Mouse (Mus musculus) left cerebral cortex, postnatal 4 days (tissue): ENCODE data around the gene Ebpl. TPM values are rescaled to one million over a fixed set of nuclear protein-coding genes. Genes with fewer than 3 reads are reported as not detected.

ENCODE experiments used
- DNase-seq: peaks from one replicate; pipeline ENCODE4 v3.0.0-alpha.2; 2022
- intact Hi-C: fragments of 180-260 bp; cut with DNase I; formaldehyde crosslinking; loops from one replicate; pipeline ENCODE4 v1.15.1; 2025
- total RNA-seq, 2 experiments: library from RNA; stranded (reverse); gene quantifications; 2 replicates each; pipeline ENCODE4 v1.2.3; 2021

Gene Ebpl
- total RNA-seq = 1 to 10 TPM; 7.0 to 7.4 TPM

- intact Hi-C loops = no loop called here
These were observed at the start of gene Ebpl for GRCm38 (mm10) chr14:61360131-61360980. Ebpl (minus strand) TSS chr14:61360439.

DNA sequence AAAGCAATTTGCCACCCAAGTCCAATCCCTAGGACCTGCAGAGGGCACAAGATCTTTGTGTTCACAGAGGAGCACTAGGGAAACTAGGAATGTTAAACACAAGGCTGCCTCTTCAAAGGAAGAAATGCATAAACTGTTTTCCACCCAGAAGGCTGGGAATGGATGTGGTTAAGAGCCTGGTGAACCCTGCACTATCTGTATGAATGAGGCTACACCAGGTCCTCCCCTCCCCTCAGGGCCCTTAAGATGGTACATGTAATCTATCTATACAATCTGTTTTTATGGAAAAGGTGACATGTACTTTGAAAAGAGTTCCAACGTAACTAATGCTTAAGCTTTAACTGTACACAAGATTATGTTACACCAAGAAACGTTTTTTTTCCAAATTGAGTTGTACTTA is 49.8 kb upstream of the Ebpl start:
- intact Hi-C loops = no loop called here
- DNase-seq = no peak

More at GRCm38 (mm10) chr14:61360131-61360980, at the start of gene Ebpl:
- peak; percentile 89 for DNase-seq

- no peak for DNase-seq
- intact Hi-C loops = no loop called here
These were observed 46.8 kb upstream of the Ebpl start for GRCm38 (mm10) chr14:61407055-61407454.

DNA sequence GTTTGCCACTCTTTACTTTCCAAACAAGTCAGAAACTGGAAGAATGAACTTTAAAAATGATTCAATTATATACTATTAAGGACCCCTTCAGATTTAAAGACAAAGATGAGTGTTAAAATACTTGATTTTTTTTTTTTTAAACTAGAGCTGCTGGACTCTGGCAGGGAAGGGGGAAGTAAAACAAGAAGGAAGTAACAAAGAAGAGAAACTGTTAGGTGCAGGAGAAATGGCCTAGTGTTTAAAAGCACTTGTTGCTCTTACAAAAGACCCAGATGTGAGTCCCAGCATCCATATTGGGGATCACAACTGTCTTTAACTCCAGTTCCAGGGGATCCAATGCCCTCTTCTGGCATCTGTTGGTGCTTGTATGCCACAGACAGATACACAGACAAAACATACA is 45.5 kb upstream of the Ebpl start:
- intact Hi-C loops = no loop called here
- DNase-seq = no peak

GRCm38 (mm10) chr14:61404941-61405340 is 44.7 kb upstream of the Ebpl start:
- intact Hi-C loops = no loop called here
- DNase-seq = no peak

- intact Hi-C loops = no loop called here
These were observed 34.5 kb upstream of the Ebpl start for GRCm38 (mm10) chr14:61394745-61395144.

DNA sequence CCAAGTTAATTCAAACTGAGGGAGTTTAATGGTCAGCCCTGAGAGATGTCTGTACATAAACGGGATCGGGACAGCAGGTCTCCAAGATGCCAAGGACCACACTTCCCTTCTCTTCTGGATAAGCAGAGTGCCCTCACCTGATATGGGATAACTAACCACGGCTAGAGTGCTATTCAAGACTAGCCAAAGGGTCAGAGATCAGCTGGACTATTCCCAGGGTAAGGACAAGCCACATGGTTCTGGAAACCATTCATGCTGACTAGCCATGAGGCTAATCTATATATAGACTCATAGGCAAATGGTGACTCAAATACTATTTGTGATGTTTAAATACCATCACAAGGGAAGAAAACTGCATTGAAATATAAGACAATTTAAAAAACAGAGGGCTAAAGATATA is 30.3 kb upstream of the Ebpl start:
- intact Hi-C loops = no loop called here
- DNase-seq = no peak

More at GRCm38 (mm10) chr14:61394745-61395144, 34.5 kb upstream of the Ebpl start:
- DNase-seq = no peak

DNA sequence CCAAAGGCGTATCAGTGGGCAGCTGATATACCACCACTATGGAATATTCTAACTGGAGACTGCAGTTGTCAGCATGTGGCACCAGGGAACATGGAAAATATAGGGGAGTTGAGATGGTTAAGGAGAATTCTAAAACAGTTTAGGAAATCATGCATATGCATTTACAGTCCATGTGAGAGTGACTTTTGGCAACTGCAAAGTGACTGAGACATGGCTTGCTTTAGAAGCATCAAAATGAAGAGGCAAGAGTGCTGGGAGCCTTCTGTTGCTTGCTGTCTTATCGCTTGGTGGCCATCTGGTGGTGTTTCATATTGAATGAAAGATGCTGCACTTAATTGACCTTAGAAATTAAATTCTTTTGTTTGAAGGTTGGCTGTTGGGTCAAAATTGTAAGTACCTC is 7.1 kb upstream of the Ebpl start:
- intact Hi-C loops = no loop called here
- DNase-seq = no peak

GRCm38 (mm10) chr14:61364656-61365055 is 4.4 kb upstream of the Ebpl start:
- DNase-seq = no peak

GRCm38 (mm10) chr14:61363734-61364133 is 3.5 kb upstream of the Ebpl start:
- DNase-seq = no peak
- intact Hi-C loops = no loop called here

More at GRCm38 (mm10) chr14:61364656-61365055, 4.4 kb upstream of the Ebpl start:
- intact Hi-C loops = no loop called here

GRCm38 (mm10) chr14:61362268-61362667 is 2.0 kb upstream of the Ebpl start:
- no peak for DNase-seq
- intact Hi-C loops = no loop called here

DNA sequence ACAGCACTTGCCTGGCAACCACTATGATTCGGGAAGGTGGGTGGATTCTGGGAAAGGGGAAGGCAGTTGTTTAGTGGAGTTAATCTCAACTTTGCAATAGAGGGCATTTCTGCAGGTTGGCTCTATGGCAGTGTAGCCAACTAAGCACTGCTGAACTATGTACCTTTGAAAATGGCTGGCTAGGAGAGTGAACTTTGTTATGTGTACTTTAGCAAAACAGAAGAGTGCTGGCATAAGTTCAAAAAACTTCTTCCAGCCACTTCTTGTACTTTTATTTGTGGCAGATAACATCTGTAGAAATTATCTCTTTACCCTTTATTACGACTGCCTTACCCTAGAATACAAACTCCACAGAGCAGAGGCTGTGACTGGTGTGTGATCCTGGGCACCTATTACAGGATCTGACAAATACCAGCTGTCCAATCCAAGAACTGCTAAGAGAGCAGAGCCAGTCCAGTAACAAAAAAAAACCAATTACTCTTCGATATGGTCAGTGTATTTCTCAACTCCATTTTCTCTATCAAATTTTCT is 807 bp upstream of the Ebpl start:
- DNase-seq = no peak
- intact Hi-C loops = no loop called here

DNA sequence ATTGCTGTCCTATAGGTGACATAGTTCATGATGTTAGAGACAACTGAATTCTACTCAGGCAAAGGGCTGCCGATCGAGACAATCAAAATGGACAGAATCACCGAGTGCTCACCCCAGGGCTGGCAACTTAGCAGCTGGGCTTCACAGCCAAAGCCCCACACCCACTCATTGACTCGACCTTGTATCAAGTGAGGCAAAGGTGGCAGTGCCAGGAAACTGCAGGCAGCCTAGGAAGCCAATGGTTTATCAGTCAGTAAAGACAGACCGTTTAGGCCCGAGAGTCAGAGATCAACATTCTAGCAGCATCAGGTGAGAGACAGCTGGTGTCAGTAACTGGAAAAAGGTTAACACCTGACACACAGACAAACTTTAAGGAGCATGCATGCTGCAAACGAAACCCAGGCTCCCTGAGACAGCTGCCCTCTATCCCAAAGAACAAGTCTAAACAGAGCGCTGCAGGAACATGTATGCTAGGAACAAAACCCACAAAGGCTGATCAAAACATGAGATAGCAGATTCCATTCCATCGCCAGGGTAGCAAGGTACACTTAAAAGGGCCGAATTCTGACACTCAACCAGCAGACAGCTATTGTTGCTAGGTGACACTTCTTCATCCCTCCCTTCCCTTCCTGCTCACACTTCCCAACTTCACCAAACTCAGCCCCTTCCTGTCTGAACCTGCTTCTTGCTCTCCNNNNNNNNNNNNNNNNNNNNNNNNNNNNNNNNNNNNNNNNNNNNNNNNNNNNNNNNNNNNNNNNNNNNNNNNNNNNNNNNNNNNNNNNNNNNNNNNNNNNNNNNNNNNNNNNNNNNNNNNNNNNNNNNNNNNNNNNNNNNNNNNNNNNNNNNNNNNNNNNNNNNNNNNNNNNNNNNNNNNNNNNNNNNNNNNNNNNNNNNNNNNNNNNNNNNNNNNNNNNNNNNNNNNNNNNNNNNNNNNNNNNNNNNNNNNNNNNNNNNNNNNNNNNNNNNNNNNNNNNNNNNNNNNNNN is 5.7 kb downstream of the Ebpl start:
- intact Hi-C loops = no loop called here
- no peak for DNase-seq

DNA sequence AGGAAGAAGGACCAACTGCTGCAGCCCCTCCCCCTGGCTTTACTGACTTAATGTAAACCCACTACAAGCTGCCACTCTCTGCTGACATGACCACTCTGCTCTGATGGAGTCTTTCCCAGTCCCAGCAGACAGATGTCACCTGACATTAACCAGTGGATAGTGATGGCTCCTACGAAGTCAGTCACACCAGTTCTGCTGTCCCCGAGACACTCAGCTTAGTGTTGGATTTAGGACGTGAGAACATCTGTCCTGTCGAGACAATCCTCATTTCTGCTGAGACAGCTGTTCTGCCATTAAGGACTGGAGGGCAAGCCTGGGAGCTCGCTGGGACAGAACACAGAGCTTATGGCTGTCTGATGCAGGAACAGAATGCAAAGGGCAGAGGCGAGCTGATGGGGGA is 9.4 kb downstream of the Ebpl start:
- DNase-seq = no peak
- intact Hi-C loops = no loop called here

GRCm38 (mm10) chr14:61349876-61350275 is 10.4 kb downstream of the Ebpl start:
- intact Hi-C loops = loop anchor here (5.0 kb wide), 1 partner anchor 1107 kb away; the partner anchor contains the start of gene Gucy1b2
- DNase-seq = no peak

GRCm38 (mm10) chr14:61346827-61347698 is 13.2 kb downstream of the Ebpl start:
- DNase-seq = peak; percentile 62
- intact Hi-C loops = loop anchor here (5.0 kb wide), 1 partner anchor 1110 kb away; the partner anchor contains the start of gene Gucy1b2

- no peak for DNase-seq
- intact Hi-C loops = no loop called here
These were observed 15.6 kb downstream of the Ebpl start for GRCm38 (mm10) chr14:61344590-61344989.

DNA sequence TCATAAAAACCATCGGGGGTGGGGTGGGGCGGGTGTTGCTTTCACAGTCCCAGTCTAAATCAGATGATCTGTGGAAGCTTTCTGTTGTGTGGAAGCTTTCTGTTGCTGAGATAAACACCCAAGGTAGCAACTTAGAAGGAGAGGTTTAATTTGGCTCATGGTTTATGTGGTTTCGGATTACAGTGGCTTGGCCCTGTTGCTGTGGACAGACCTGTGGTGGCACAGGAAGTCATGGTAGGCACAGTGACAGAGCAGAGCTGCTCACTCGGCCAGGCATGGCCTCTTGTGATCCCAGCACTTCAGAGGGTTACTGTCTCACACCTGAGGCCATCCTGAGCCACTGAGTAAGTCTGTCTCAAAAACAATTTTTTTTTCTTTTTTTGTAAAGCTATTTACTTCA is 20.9 kb downstream of the Ebpl start:
- DNase-seq = no peak
- intact Hi-C loops = no loop called here

GRCm38 (mm10) chr14:61330996-61331561 is 29.2 kb downstream of the Ebpl start:
- DNase-seq = peak; percentile 91
- intact Hi-C loops = loop anchor here (5.0 kb wide), 1 partner anchor 166 kb away; no protein-coding TSS in a partner anchor
